Mouse (Mus musculus) forebrain, embryonic 12.5 days (tissue): ENCODE measurements at regions not wholly inside any gene's neighbourhood (a gene's known extent, or its start where the extent isn't known, plus 50 kb on each side); places are given as distances from the start of the nearest gene placed in this dataset.
A peak's percentile ranks its signal among the peaks of the same experiment; 100 is the strongest.

Experiments
- ATAC-seq: fragments of 200-750 bp; cut with Nextera tagmentation; 2 replicates; pipeline ENCODE4 v1.8.0; 2017; ENCODE audit warnings: moderate TSS enrichment; ENCODE audit not compliant: low FRiP score
- H3K27ac ChIP-seq: fragments of 300-500 bp; sonication (generic); 2 replicates; pipeline ENCODE4 v1.5.1; 2016; ENCODE audit warnings: mild to moderate bottlenecking
- H3K27me3 ChIP-seq: fragments of 300-500 bp; sonication (generic); 2 replicates; pipeline ENCODE4 v1.6.1; 2016; ENCODE audit warnings: mild to moderate bottlenecking
- H3K36me3 ChIP-seq: fragments of 300-500 bp; sonication (generic); replicated peaks from 2 replicates; pipeline ENCODE4 v1.6.1; 2016; ENCODE audit warnings: mild to moderate bottlenecking
- H3K4me1 ChIP-seq: fragments of 300-500 bp; sonication (generic); 2 replicates; pipeline ENCODE4 v1.6.1; 2016
- H3K4me2 ChIP-seq: fragments of 300-500 bp; sonication (generic); 2 replicates; pipeline ENCODE4 v1.6.1; 2016; ENCODE audit warnings: mild to moderate bottlenecking, moderate library complexity
- H3K4me3 ChIP-seq: fragments of 300-500 bp; sonication (generic); replicated peaks from 2 replicates; pipeline ENCODE4 v1.5.1; 2016; ENCODE audit warnings: mild to moderate bottlenecking
- H3K9ac ChIP-seq: fragments of 300-500 bp; sonication (generic); 2 replicates; pipeline ENCODE4 v1.6.1; 2016; ENCODE audit warnings: mild to moderate bottlenecking
- H3K9me3 ChIP-seq: fragments of 300-500 bp; sonication (generic); 2 replicates; pipeline ENCODE4 v1.6.1; 2016
- WGBS: fragments of 180-500 bp; shearing (Covaris S2); methylation state at CpG from one replicate; pipeline ENCODE4 v1.1.7; 2016; 5-methylcytosine and 5-hydroxymethylcytosine counted together

- Histone ChIP-seq H3K4me3 (no peak overlapping the region), H3K9me3 (no peaks in the 10 kb centered on the region), H3K27me3 (no peaks in the 10 kb centered on the region), H3K4me1 (peaks cover 4% of the 10 kb centered on the region), H3K27ac (no peak overlapping the region), H3K36me3 (no peaks in the 10 kb centered on the region), H3K4me2 (no peak overlapping the region), H3K9ac (no peak overlapping the region)
- WGBS: 47% methylated on average over 7 of the region's 7 CpGs
- ATAC-seq: 0 out of 2 replicates have a peak, but pooled peaks have one; percentile 33
These were observed 352.1 kb upstream of the Gm6657 start for GRCm38 (mm10) chr12:77841844-77842415.

DNA sequence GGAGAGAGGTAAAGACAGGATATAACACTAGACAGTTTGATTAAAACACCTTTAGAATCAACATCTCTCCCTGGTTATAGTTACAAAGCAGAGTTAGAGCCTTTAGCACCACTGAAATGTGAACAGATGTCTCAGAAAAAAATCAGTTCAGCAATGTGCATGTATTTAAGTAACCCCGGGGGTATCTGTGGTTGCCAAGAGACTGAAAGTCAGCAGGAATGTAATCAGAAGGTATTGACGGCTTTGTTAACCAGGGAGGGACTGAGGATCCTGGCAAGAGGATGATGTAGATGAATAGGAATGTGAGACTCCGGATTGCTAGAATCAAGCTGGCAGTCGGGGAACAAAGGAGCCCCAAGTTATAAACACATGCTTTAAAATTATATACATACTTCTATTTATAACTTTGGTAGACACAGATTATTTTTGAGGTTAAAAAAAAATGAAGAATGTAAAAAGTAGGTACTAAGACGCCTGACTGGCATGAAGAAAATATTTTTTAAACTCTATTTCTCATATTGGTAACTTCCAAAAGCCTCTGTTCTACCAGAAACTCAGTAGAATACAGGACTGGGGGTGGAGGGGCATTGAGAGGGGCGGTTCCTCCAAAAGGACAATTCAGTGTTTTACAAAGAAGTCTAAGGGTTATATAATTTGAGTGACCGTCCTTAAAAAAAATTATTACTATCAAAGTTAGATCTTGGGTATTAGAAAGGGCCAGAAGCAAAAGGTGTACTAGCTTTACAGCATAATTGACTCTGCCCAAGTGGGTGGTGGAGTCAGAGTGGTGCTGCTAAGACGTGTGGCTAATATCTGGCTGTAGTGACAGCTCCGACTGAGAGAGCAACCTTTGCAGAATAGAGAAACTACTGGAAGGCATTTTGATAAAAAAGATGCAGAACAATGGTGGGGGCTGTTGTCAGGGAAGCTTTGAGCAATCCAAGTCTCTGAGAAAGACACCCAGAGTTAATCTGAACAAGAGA lies 341.2 kb upstream of the Gm6657 start:
- Histone ChIP-seq H3K36me3 (no peaks in the 10 kb centered on the region), H3K27ac (0 out of 2 replicates have a peak overlapping the region, but pooled peaks have one; percentile 9), H3K9ac (no peak overlapping the region), H3K9me3 (no peaks in the 10 kb centered on the region), H3K4me3 (no peak overlapping the region), H3K27me3 (no peaks in the 10 kb centered on the region), H3K4me2 (no peak overlapping the region), H3K4me1 (peaks cover 21% of the 10 kb centered on the region)
- peak; percentile 68 for ATAC-seq
- 18% methylated on average over 9 of the region's 9 CpGs for WGBS

DNA sequence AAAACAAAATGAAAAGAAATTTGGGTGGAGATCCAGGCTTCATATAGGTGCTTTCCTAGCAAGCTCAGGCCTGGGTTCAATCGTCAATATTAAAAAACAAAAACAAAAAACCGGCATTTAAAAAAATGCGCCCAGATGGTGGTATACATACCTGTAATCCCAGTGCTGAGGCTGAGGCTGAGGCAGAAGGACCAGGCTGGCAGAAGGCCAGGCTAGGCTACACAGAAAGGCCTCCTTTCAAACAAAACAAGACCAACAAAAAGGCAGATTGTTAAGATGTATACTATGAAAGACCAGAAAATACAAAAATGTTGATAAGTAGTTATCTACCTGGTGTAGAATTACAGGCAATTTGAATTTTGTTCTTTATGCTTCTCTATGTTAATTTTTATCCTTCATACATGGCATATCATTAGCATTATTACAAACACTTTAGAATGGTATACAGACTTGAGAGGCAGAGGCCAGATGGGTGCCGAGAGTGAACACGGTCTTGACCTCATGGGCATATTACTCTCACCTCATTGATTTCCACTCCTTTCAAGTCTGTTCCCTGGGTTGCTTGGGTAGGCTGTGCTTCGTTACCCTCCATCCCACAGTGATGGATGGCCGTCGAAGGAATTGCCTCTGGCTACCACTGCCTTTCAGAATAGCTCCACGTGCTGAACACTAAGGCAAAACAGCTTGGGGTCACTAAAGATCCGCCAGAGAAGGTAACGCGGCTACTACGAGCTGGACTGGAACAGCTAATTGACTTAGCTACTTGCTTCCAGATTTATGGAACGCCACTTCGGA lies 339.6 kb upstream of the Gm6657 start:
- Histone ChIP-seq H3K4me3 (no peak overlapping the region), H3K27me3 (no peaks in the 10 kb centered on the region), H3K9ac (no peak overlapping the region), H3K9me3 (no peaks in the 10 kb centered on the region), H3K36me3 (no peaks in the 10 kb centered on the region), H3K4me2 (no peak overlapping the region), H3K27ac (0 out of 2 replicates have a peak overlapping the region, but pooled peaks have one; percentile 15), H3K4me1 (peaks cover 21% of the 10 kb centered on the region)
- 40% methylated on average over 15 of the region's 15 CpGs for WGBS
- ATAC-seq: peak; percentile 73

GRCm38 (mm10) chr12:77855796-77856195 lies 338.2 kb upstream of the Gm6657 start:
- no peak overlapping the region for H3K9ac ChIP-seq
- H3K9me3 ChIP-seq: no peaks in the 10 kb centered on the region
- WGBS: 79% methylated on average over 12 of the region's 12 CpGs
- no peak overlapping the region for H3K4me3 ChIP-seq
- no peak overlapping the region for H3K27ac ChIP-seq
- H3K4me1 ChIP-seq: peaks cover 21% of the 10 kb centered on the region
- ATAC-seq: no peak
- no peak overlapping the region for H3K4me2 ChIP-seq
- H3K36me3 ChIP-seq: no peaks in the 10 kb centered on the region
- no peaks in the 10 kb centered on the region for H3K27me3 ChIP-seq

DNA sequence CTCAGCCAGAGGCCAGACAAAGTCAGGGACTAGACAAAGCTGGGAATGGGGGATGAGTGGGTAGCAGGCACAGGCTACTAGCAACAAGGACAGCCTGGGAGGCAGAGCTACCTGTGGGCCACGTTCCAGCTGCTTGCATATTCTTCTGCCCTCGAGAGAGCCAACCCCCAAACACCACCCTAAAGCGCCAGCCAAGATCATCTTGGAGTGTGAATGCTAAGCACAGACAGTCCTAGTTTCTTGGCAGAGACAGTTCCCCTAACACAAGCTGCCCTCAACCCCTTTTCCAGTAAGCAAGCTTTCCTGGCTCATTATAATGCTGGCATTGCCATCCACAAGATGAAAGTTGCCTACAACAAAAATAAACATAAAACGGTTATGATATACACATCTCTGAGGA lies 336.8 kb upstream of the Gm6657 start:
- H3K4me1 ChIP-seq: peaks cover 21% of the 10 kb centered on the region
- no peak for ATAC-seq
- 66% methylated on average over 4 of the region's 4 CpGs for WGBS

DNA sequence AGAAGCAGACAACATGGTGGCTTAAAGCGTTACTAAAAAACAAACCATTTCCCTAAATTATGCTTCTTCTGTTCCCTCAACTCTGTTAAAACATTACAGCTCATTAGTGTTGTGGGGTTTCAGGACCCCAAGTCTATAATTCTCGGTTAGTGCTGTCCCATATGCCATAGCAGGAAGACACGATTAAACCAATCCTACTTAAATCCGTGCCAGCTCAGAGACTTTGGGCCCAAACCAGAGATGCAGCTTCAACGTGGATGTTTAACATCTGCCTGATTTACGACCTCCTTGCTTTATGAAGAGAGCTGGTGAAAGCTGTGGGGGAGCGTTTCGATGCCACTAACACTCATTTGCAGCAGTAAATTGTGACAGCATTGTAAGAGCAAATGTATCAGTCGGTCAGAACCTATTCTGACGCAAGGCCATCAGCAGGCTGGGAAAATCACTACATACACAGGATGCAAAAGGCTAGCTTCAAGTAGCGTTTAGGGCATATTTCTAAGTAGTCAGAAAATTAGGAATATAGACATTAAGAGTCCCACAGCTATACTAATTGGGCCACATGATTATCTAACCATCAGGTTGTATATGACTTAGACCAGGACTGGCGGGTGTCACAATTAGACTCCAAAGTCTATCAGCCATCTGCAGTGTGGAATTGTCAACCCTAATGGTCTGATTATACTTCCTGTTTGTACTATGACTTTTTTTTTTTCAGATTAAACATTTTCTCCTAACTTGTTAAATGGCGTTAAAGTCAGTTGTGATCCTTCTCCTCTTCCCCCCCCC lies 333.1 kb upstream of the Gm6657 start:
- ATAC-seq: no peak
- Histone ChIP-seq H3K4me1 (no peaks in the 10 kb centered on the region; the same call in 1 of the 2 replicates), H3K4me3 (no peak overlapping the region), H3K27me3 (no peaks in the 10 kb centered on the region), H3K9me3 (no peaks in the 10 kb centered on the region), H3K36me3 (no peaks in the 10 kb centered on the region), H3K4me2 (no peak overlapping the region), H3K9ac (no peak overlapping the region), H3K27ac (no peak overlapping the region)
- WGBS: 87% methylated on average over 13 of the region's 13 CpGs

More for the DNA sequence above, 336.8 kb upstream of the Gm6657 start:
- no peak overlapping the region for H3K4me3 ChIP-seq
- no peak overlapping the region for H3K9ac ChIP-seq
- no peaks in the 10 kb centered on the region for H3K27me3 ChIP-seq
- H3K9me3 ChIP-seq: no peaks in the 10 kb centered on the region
- H3K27ac ChIP-seq: no peak overlapping the region
- H3K36me3 ChIP-seq: no peaks in the 10 kb centered on the region
- no peak overlapping the region for H3K4me2 ChIP-seq

- Histone ChIP-seq H3K4me3 (no peak overlapping the region), H3K27ac (no peak overlapping the region), H3K27me3 (no peaks in the 10 kb centered on the region), H3K9ac (no peak overlapping the region), H3K4me1 (no peaks in the 10 kb centered on the region), H3K36me3 (no peaks in the 10 kb centered on the region), H3K4me2 (no peak overlapping the region), H3K9me3 (no peaks in the 10 kb centered on the region)
- peak; percentile 23; the same call in 1 of the 2 replicates for ATAC-seq
- WGBS: 59% methylated on average over 4 of the region's 4 CpGs
These were observed 326.0 kb upstream of the Gm6657 start for GRCm38 (mm10) chr12:77867947-77868495.

DNA sequence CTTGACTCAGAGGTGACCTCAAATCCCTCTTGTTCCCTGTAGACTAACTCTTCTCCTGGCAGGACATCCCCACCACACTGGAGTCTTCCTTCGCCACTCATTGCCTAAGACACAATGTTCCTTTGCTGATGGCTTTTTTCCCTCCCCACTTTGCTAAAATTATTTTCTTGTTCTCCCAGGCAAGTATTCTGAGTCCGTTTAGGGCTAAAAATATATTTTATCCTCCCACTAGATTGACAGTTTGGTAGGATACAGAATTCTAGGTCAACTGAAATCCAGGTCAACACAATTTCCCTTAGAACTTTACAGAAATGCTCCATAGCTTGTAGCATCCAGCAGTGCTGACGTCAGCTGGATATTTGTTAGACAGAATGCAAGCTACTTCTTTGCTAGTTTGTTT lies 324.7 kb upstream of the Gm6657 start:
- WGBS: 86% methylated on average over 3 of the region's 3 CpGs
- H3K4me2 ChIP-seq: no peak overlapping the region

GRCm38 (mm10) chr12:77887335-77887734 lies 306.7 kb upstream of the Gm6657 start:
- Histone ChIP-seq H3K9me3 (no peaks in the 10 kb centered on the region), H3K9ac (no peak overlapping the region), H3K27ac (no peak overlapping the region), H3K4me1 (no peaks in the 10 kb centered on the region), H3K4me2 (no peak overlapping the region), H3K27me3 (no peaks in the 10 kb centered on the region), H3K4me3 (no peak overlapping the region), H3K36me3 (no peaks in the 10 kb centered on the region)
- no peak for ATAC-seq
- WGBS: 92% methylated on average over 2 of the region's 2 CpGs

More for the DNA sequence above, 324.7 kb upstream of the Gm6657 start:
- ATAC-seq: no peak
- Histone ChIP-seq H3K4me3 (no peak overlapping the region), H3K4me1 (no peaks in the 10 kb centered on the region), H3K27ac (no peak overlapping the region), H3K9me3 (no peaks in the 10 kb centered on the region), H3K36me3 (no peaks in the 10 kb centered on the region), H3K27me3 (no peaks in the 10 kb centered on the region), H3K9ac (no peak overlapping the region)

DNA sequence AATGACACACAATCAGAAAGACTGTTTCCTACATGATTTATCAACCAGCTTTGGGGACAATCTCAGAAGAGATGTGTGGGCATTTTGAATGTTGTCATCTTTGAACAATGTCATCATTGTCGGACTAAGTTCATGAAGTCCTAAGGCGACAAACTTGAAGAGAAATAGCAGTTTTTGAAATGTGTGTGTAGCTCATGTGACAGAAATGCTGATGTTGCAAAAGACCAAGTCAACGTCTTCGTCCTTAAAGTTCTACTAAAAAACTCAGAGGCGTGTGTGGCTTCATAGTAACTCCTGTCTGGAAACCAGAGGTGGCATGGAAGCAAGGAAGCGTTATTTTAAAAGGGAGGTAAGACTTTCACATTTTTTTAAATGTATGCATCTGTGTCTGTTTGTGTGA lies 302.6 kb upstream of the Gm6657 start:
- Histone ChIP-seq H3K9ac (no peak overlapping the region), H3K4me3 (no peak overlapping the region), H3K4me1 (no peaks in the 10 kb centered on the region), H3K9me3 (no peaks in the 10 kb centered on the region), H3K4me2 (no peak overlapping the region), H3K27me3 (no peaks in the 10 kb centered on the region), H3K27ac (no peak overlapping the region), H3K36me3 (no peaks in the 10 kb centered on the region)
- WGBS: 91% methylated on average over 6 of the region's 6 CpGs
- no peak for ATAC-seq

GRCm38 (mm10) chr12:77894238-77894637 lies 299.8 kb upstream of the Gm6657 start:
- ATAC-seq: no peak
- no peak overlapping the region for H3K9ac ChIP-seq
- no peak overlapping the region for H3K27ac ChIP-seq
- H3K4me1 ChIP-seq: no peaks in the 10 kb centered on the region
- H3K27me3 ChIP-seq: no peaks in the 10 kb centered on the region
- H3K4me2 ChIP-seq: no peak overlapping the region
- no peak overlapping the region for H3K4me3 ChIP-seq
- H3K36me3 ChIP-seq: no peaks in the 10 kb centered on the region
- no peaks in the 10 kb centered on the region for H3K9me3 ChIP-seq
